Mouse (Mus musculus): ENCODE data around the gene Ahctf1. TPM values are rescaled to one million over a fixed set of nuclear protein-coding genes. Genes with fewer than 3 reads are reported as not detected.
"Not testable (repeated sequence)": the region's sequence is repeated elsewhere in the genome, so short reads cannot be mapped to it uniquely, and the experiment has no call there.

Ahctf1 gene
- polyA plus RNA-seq, 1 experiment from 2014 or later = 19.2 TPM

DNA sequence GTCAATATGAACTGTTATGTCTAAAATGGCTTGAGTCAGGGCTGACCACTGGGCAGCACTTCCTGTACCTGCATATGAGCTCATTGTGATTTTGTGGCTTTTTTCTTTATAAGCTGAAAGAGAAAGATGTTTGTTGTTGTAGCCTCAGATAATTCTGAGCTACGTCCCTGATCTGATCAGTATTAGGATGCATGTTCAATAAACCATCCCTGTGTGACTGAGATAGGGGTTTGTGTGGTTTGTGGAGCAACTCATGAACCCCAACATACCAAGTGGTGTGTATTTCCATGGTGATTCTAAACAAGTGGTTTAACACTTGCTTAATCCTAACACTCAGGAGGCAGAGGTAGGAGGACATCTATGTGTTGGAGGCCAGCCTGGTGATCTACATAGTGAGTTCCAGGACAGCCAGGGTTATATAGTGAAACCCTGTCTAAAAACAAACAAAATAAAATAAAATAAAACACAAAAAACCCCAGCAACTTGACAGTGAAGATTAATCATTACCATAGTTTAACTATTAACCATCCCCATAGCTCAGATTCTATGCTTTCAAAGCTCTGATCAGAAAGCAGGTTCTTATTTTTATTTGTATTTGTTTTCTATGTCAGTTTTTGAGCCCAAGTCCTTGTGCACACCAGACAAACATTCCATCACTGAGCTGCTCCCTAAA is 32.4 kb upstream of the Ahctf1 start:
- 0 out of 2 replicates have a peak, but pooled peaks cover 10% of the 10 kb centered on the region for H3K9me3 ChIP-seq (ENCODE audit: control insufficient read depth, low read length)
- no peak for DNase-seq (ENCODE audit: low spot score)
- H3K27ac ChIP-seq = no peak overlapping the region
- H3K4me1 ChIP-seq (replicated peaks; ENCODE audit: control insufficient read depth, insufficient read depth, low read length) = no peaks in the 10 kb centered on the region
- no peak for ATAC-seq (ENCODE audit: low FRiP score)
- no peaks in the 10 kb centered on the region for H3K27me3 ChIP-seq (ENCODE audit: control insufficient read depth, insufficient read depth, low read length)
- no peak overlapping the region for H3K4me3 ChIP-seq (replicated peaks; ENCODE audit: low read length)
- H3K9ac ChIP-seq = no peak overlapping the region
- H3K4me2 ChIP-seq (replicated peaks) = no peak overlapping the region
- 97% methylated on average over 1 of the region's 1 CpGs for WGBS
- no peaks in the 10 kb centered on the region for H3K36me3 ChIP-seq (replicated peaks; ENCODE audit: control insufficient read depth, insufficient read depth)

DNA sequence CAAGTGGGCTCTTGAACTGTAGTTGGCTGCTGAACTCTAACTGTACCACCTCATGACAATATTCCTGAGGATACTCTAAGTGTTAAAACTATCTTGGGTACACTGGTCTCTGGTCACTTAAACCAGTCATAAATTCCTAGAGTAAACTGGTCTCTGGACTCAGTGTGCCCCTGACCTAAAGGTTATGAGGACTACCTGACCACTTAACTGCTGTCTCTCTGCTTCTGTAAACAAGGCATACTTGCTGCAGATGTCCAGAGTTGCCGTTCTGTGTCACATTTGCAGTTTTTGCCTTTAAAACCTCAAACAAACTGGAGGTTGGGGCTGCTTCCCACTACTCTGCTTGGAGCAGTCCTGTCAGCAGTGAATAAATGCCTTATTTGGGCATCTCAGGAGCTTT is 30.1 kb upstream of the Ahctf1 start:
- H3K4me1 ChIP-seq (replicated peaks; ENCODE audit: control insufficient read depth, insufficient read depth, low read length) = no peaks in the 10 kb centered on the region
- H3K4me3 ChIP-seq (replicated peaks; ENCODE audit: low read length) = no peak overlapping the region
- no peaks in the 10 kb centered on the region for H3K36me3 ChIP-seq (replicated peaks; ENCODE audit: control insufficient read depth, insufficient read depth)
- no peak for DNase-seq (ENCODE audit: low spot score)
- 89% methylated on average over 1 of the region's 1 CpGs for WGBS
- ATAC-seq (ENCODE audit: low FRiP score) = no peak
- no peak overlapping the region for H3K4me2 ChIP-seq (replicated peaks)
- no peak overlapping the region for H3K9ac ChIP-seq
- H3K27ac ChIP-seq = no peak overlapping the region
- H3K27me3 ChIP-seq (ENCODE audit: control insufficient read depth, insufficient read depth, low read length) = no peaks in the 10 kb centered on the region
- H3K9me3 ChIP-seq (ENCODE audit: control insufficient read depth, low read length) = 0 out of 2 replicates have a peak, but pooled peaks cover 10% of the 10 kb centered on the region

- no peak overlapping the region for H3K27ac ChIP-seq
- WGBS = 84% methylated on average over 7 of the region's 7 CpGs
- H3K27me3 ChIP-seq (ENCODE audit: control insufficient read depth, insufficient read depth, low read length) = no peaks in the 10 kb centered on the region
- DNase-seq (ENCODE audit: low spot score) = no peak
- no peaks in the 10 kb centered on the region for H3K4me1 ChIP-seq (replicated peaks; ENCODE audit: control insufficient read depth, insufficient read depth, low read length)
- no peak overlapping the region for H3K9ac ChIP-seq
- no peak for ATAC-seq (ENCODE audit: low FRiP score)
- H3K4me2 ChIP-seq (replicated peaks) = no peak overlapping the region
- H3K36me3 ChIP-seq (replicated peaks; ENCODE audit: control insufficient read depth, insufficient read depth) = no peaks in the 10 kb centered on the region
- H3K4me3 ChIP-seq (replicated peaks; ENCODE audit: low read length) = no peak overlapping the region
- H3K9me3 ChIP-seq (ENCODE audit: control insufficient read depth, low read length) = 0 out of 2 replicates have a peak, but pooled peaks cover 10% of the 10 kb centered on the region
Measured at GRCm38 (mm10) chr1:179832710-179833240, 29.3 kb upstream of the Ahctf1 start.

GRCm38 (mm10) chr1:179828900-179829299 is 25.4 kb upstream of the Ahctf1 start:
- ATAC-seq (ENCODE audit: low FRiP score) = no peak
- Histone ChIP-seq H3K27ac (no peak overlapping the region), H3K4me2 (replicated peaks) (no peak overlapping the region), H3K9ac (no peak overlapping the region), H3K27me3 (ENCODE audit: control insufficient read depth, insufficient read depth, low read length) (no peaks in the 10 kb centered on the region), H3K4me1 (replicated peaks; ENCODE audit: control insufficient read depth, insufficient read depth, low read length) (no peaks in the 10 kb centered on the region), H3K9me3 (ENCODE audit: control insufficient read depth, low read length) (no peaks in the 10 kb centered on the region), H3K36me3 (replicated peaks; ENCODE audit: control insufficient read depth, insufficient read depth) (no peaks in the 10 kb centered on the region), H3K4me3 (replicated peaks; ENCODE audit: low read length) (no peak overlapping the region)
- no peak for DNase-seq (ENCODE audit: low spot score)
- WGBS = 84% methylated on average over 4 of the region's 4 CpGs

DNA sequence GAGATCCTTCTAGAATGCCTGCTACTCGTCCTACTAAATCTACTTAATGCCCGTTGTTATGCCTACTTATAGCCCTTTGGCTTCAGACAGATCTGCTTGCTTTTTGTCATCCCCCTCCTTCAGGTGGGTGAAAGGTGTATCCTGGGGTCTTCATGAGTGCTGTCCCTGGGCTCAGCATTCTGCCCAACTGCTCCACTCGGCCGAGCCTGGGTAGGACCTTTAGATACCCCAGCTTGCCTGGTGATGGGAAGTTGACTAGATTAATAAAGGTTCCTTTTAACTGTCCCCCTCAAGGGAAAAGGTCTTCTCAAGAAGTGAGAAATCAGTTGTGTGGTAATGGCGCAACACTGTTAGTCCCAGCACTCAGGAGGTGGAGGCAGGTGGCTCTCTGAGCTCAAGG is 24.6 kb upstream of the Ahctf1 start:
- H3K9me3 ChIP-seq (ENCODE audit: control insufficient read depth, low read length) = no peaks in the 10 kb centered on the region

DNA sequence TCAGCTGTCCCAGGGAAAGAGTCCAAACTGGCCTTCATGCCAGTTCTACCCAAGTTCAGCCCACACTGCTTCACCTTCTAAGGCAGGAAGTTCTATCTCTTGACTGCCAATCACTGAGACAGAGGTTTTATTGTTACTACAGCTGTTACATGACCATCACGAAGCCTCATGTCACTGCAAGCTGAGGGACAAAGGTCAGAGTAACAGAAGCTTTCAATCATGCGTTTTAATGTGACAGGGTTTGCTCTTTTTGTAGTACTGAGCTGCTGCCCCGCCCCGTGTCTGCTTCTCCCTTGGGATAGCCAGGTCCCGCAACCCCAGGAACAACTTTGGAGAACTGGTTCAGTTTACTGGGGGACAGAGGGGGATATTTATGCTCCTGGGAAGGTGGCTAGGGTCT is 21.1 kb upstream of the Ahctf1 start:
- Histone ChIP-seq H3K4me3 (replicated peaks; ENCODE audit: low read length) (no peak overlapping the region), H3K9ac (no peak overlapping the region), H3K27me3 (ENCODE audit: control insufficient read depth, insufficient read depth, low read length) (no peaks in the 10 kb centered on the region), H3K4me1 (replicated peaks; ENCODE audit: control insufficient read depth, insufficient read depth, low read length) (no peaks in the 10 kb centered on the region), H3K4me2 (replicated peaks) (no peak overlapping the region), H3K27ac (no peak overlapping the region), H3K9me3 (ENCODE audit: control insufficient read depth, low read length) (no peaks in the 10 kb centered on the region), H3K36me3 (replicated peaks; ENCODE audit: control insufficient read depth, insufficient read depth) (no peaks in the 10 kb centered on the region)
- ATAC-seq (ENCODE audit: low FRiP score) = no peak
- no peak for DNase-seq (ENCODE audit: low spot score)
- 68% methylated on average over 5 of the region's 5 CpGs for WGBS

More for the DNA sequence above, 24.6 kb upstream of the Ahctf1 start:
- WGBS = 97% methylated on average over 5 of the region's 5 CpGs
- H3K9ac ChIP-seq = no peak overlapping the region
- no peak for ATAC-seq (ENCODE audit: low FRiP score)
- H3K36me3 ChIP-seq (replicated peaks; ENCODE audit: control insufficient read depth, insufficient read depth) = no peaks in the 10 kb centered on the region
- no peak overlapping the region for H3K27ac ChIP-seq
- H3K4me1 ChIP-seq (replicated peaks; ENCODE audit: control insufficient read depth, insufficient read depth, low read length) = no peaks in the 10 kb centered on the region
- H3K4me2 ChIP-seq (replicated peaks) = no peak overlapping the region
- H3K27me3 ChIP-seq (ENCODE audit: control insufficient read depth, insufficient read depth, low read length) = no peaks in the 10 kb centered on the region
- no peak for DNase-seq (ENCODE audit: low spot score)
- no peak overlapping the region for H3K4me3 ChIP-seq (replicated peaks; ENCODE audit: low read length)

DNA sequence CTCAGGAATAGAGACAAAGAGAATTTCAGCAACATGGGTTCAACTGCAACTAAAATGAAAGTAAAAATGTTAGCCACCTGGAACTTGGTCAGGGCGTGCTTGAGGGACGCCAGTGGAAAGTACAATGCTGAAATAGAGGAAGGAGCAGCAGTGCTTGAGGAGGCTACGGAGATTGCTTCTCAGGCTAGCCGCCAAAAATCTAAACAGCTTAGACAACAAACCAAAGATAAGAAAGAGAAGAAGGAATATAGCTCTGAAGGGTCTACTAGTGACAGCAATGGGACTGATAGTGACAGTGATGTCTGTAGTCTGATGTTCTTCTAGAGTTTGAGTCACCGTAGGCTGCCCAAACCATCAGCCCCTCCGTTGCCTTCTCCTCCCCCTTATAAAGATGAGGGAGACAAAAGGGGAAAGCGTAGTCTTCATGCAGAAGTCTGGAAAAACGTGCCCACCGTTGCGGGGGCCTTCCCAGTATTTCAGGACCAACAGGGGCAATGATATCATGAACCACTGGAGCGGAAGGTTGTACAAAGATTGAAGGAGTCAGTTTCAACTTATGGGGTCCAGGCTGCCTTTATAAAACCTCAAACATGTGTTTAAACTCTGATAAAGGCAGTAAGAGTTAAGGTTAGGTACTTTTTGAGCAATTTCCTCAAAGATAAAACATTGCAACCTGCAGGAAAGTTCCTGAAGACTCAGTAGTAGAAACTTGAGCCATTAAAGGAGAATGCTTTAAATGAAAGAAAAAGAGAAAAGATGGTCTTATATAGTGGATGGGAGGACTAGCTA is 15.2 kb upstream of the Ahctf1 start:
- H3K4me3 ChIP-seq (replicated peaks; ENCODE audit: low read length); H3K9ac ChIP-seq; H3K27ac ChIP-seq; DNase-seq (ENCODE audit: low spot score); ATAC-seq (ENCODE audit: low FRiP score); H3K9me3 ChIP-seq (ENCODE audit: control insufficient read depth, low read length); H3K27me3 ChIP-seq (ENCODE audit: control insufficient read depth, insufficient read depth, low read length); H3K4me1 ChIP-seq (replicated peaks; ENCODE audit: control insufficient read depth, insufficient read depth, low read length); H3K4me2 ChIP-seq (replicated peaks); H3K36me3 ChIP-seq (replicated peaks; ENCODE audit: control insufficient read depth, insufficient read depth): not testable (repeated sequence)
- 93% methylated on average over 11 of the region's 11 CpGs for WGBS

- no peaks in the 10 kb centered on the region for H3K36me3 ChIP-seq (replicated peaks; ENCODE audit: control insufficient read depth, insufficient read depth)
- no peak overlapping the region for H3K27ac ChIP-seq
- ATAC-seq (ENCODE audit: low FRiP score) (no peak), DNase-seq (ENCODE audit: low spot score) (no peak)
- no peaks in the 10 kb centered on the region for H3K9me3 ChIP-seq (ENCODE audit: control insufficient read depth, low read length)
- no peak overlapping the region for H3K4me2 ChIP-seq (replicated peaks)
- H3K9ac ChIP-seq = no peak overlapping the region
- no peaks in the 10 kb centered on the region for H3K27me3 ChIP-seq (ENCODE audit: control insufficient read depth, insufficient read depth, low read length)
- no peak overlapping the region for H3K4me3 ChIP-seq (replicated peaks; ENCODE audit: low read length)
- no peaks in the 10 kb centered on the region for H3K4me1 ChIP-seq (replicated peaks; ENCODE audit: control insufficient read depth, insufficient read depth, low read length)
- 95% methylated on average over 2 of the region's 2 CpGs for WGBS
Measured at GRCm38 (mm10) chr1:179814616-179815015, 11.1 kb upstream of the Ahctf1 start.

DNA sequence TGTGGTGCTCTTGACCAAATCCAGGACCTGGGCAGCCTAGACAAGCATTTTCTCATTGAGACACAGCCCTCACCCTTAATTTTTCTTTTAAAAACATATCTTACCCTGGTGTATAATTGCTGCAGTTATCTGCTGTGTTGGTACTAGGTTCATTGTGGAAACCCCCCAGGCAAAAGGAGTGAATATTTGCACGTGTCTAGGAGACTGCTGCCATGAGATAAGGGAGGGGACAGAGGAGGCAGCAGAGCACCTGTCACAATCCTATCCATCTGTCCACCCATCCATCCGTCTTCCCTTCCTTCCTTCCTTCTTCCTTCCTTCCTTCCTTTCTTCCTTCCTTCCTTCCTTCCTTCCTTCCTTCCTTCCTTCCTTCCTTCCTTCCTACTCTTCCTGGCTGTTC is 9.9 kb upstream of the Ahctf1 start:
- DNase-seq (ENCODE audit: low spot score) = no peak
- no peak for ATAC-seq (ENCODE audit: low FRiP score)
- Histone ChIP-seq H3K4me3 (replicated peaks; ENCODE audit: low read length) (no peak overlapping the region), H3K27ac (no peak overlapping the region), H3K27me3 (ENCODE audit: control insufficient read depth, insufficient read depth, low read length) (no peaks in the 10 kb centered on the region), H3K36me3 (replicated peaks; ENCODE audit: control insufficient read depth, insufficient read depth) (no peaks in the 10 kb centered on the region), H3K4me2 (replicated peaks) (no peak overlapping the region), H3K9ac (no peak overlapping the region), H3K9me3 (ENCODE audit: control insufficient read depth, low read length) (no peaks in the 10 kb centered on the region), H3K4me1 (replicated peaks; ENCODE audit: control insufficient read depth, insufficient read depth, low read length) (no peaks in the 10 kb centered on the region)
- WGBS = 63% methylated on average over 2 of the region's 2 CpGs

Measured in hindbrain, embryonic 14.5 days (tissue).